Mouse (Mus musculus) G1E (cell line): ENCODE measurements at regions not wholly inside any gene's neighbourhood (a gene's known extent, or its start where the extent isn't known, plus 50 kb on each side); places are given as distances from the start of the nearest gene placed in this dataset.

Experiments
- CTCF ChIP-seq: IDR thresholded peaks from 2 replicates; pipeline ENCODE4 v1.5.1; 2012; ENCODE audit warnings: low read depth, low read length, inconsistent platforms, mixed read lengths
- GATA1 ChIP-seq: IDR thresholded peaks from 2 replicates; pipeline ENCODE4 v1.6.1; 2012; ENCODE audit warnings: borderline replicate concordance, low read length, inconsistent platforms, mixed read lengths
- POLR2AphosphoS5 ChIP-seq: IDR thresholded peaks from 2 replicates; pipeline ENCODE4 v1.6.1; 2012; ENCODE audit warnings: low read depth, low read length, inconsistent platforms; ENCODE audit not compliant: insufficient replicate concordance
- TAL1 ChIP-seq: conservative IDR thresholded peaks from 2 replicates; pipeline ENCODE4 v1.6.1; 2012; ENCODE audit warnings: low read depth, low read length, inconsistent platforms, mixed read lengths

DNA sequence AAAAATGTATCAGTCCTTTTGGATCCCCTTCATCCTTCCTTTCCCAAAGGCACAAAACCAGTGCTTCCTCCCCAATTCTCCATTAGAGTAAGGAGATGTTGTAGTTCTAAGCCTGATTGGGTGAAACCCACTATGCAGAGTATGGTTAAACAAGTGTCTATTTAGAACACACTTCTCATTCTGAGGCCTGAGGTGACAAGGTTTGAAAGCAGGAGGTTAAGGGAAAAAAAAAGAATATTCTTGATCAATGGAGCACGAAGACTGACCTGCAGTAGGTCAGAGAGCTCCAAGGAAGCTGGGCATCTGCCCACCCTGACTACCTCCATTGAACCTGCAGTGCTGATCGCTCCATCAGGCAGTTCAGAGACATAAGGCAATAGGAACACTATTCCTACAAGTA, 58.5 kb upstream of the Abcd3 start:
- no peak for TF ChIP-seq CTCF
- no peak for TF ChIP-seq GATA1
- TF ChIP-seq TAL1, result no peak
- no peak for TF ChIP-seq POLR2AphosphoS5
